Mouse (Mus musculus) mature B cell (primary cell): ENCODE measurements around the gene Gm28038.

ENCODE experiments used
- in situ Hi-C: fragments of 300-500 bp; cut with MboI; formaldehyde crosslinking; loops from 2 replicates; pipeline ENCODE4 v1.14.3; 2019

Gm28038 gene

DNA sequence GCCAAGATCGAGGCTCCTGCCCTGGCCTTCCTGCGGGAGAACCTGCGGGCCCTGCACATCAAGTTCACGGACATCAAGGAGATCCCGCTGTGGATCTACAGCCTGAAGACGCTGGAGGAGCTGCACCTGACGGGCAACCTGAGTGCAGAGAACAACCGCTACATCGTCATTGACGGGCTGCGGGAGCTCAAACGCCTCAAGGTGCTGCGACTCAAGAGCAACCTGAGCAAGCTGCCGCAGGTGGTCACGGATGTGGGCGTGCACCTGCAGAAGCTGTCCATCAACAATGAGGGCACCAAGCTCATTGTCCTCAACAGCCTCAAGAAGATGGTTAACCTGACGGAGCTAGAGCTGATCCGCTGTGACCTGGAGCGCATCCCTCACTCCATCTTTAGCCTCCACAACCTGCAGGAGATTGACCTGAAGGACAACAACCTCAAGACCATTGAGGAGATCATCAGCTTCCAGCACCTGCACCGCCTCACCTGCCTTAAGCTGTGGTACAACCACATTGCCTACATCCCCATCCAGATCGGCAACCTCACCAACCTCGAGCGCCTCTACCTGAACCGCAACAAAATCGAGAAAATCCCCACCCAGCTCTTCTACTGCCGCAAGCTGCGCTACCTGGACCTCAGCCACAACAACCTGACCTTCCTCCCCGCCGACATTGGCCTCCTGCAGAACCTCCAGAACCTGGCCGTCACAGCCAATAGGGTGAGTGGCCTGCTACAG is 24.1 kb upstream of the Gm28038 start:
- in situ Hi-C loops = no loop called here

- in situ Hi-C loops = no loop called here
Observed at GRCm38 (mm10) chr2:30257699-30258460, 23.0 kb upstream of the Gm28038 start.

- in situ Hi-C loops = no loop called here
Observed at GRCm38 (mm10) chr2:30258600-30258999, 22.2 kb upstream of the Gm28038 start.

- in situ Hi-C loops = no loop called here
Observed at GRCm38 (mm10) chr2:30259131-30260064, 21.4 kb upstream of the Gm28038 start.

GRCm38 (mm10) chr2:30261064-30261736 is 19.6 kb upstream of the Gm28038 start:
- in situ Hi-C loops = no loop called here

DNA sequence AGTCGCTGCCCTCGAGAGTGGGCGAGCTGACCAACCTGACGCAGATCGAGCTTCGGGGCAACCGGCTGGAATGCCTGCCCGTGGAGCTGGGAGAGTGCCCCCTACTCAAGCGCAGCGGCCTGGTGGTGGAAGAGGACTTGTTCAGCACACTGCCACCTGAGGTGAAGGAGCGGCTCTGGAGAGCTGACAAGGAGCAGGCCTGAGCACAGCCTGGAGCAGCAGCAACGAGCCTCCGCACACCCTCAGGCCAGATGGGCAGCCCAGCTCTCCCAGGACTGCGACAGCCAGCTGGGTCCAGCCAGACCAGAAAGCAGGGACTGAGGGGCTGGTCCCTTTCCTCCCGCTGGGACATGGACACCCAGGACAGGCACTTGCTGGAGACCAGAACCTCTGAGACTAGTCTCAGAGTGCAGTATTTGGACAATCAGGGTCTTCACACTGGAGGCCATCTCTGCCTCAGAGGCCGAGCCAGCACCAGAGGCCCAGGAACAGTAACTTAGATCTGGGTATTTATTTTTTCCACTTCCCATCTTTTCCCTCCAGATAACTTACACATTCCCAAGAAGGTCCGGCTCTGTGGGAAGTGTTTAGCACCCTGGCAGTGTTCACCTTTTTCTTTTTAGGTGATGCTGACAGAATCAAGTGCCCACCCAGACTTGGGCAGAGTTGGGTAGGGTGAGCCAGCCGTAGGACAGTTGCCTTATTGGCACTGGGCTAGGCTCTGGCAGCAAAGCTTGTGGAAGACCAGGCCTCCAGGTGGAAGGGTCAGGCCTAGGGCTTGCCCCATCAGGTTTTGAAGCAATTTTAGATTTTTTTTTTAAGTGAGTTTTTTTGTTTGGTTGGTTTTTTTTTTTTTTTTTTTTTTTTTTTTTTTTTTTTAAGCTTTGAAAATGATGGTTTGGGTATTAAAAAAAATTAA is 18.7 kb upstream of the Gm28038 start:
- in situ Hi-C loops = no loop called here

- in situ Hi-C loops = no loop called here
Observed at GRCm38 (mm10) chr2:30262840-30263441, 17.9 kb upstream of the Gm28038 start.

DNA sequence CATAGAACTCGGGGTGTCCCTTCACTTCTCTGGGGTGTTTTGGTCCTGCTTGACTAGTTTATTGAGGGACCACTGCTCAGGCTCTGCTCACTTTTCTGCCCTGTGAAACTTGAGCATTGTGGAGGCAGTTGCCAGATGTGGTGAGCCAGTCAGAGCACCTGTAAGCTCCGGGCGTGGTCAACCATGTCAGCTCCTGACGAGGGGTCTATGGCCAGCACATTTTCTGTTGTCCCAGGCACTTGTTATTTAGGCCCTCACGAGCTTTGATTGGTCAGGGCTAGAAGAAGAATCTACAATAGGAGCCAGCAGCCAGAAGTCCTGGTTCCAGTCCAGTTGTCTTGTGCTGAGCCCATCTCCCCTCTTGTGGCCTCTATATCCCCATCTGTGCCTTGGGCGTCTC is 17.0 kb upstream of the Gm28038 start:
- in situ Hi-C loops = no loop called here

DNA sequence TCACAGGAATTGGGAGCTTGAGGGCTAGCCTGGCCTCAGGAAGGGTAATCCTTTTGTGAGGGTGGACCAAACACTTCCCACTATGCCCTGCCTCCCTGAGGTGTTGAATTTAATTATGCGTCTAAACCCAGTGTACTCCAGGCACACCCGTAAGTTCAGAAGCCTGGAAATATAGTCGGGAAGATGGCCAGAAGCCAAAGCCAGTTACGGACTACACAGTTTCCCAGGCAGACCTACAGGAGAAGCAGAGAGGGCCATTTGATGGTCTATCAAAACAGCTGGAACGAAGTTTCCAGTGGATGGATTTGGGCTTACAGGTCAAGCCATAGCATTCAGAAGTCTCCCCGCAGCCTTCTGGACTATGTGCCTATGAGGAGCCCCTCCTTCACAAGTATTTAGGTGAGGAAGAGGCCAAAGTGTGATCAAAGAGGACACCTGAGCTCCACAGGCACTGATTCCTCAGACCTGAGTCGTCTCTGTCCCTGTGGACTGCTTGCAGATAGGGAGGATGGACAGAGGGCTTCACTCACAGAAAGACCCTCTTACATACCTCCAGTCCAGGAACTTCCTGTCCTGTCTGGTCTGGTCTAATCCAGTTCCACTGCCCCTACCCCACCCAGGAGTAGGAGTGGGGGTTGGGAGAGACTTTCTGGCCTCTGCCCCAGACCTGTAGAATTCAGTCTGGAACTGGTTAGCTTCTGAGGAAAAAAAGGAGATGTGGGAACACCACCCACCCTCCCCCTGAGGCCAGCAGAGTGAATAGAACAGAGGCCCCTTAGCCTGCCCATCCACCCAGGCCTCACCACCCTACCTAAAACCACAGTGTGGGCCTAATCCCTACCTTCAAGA is 15.9 kb upstream of the Gm28038 start:
- in situ Hi-C loops = no loop called here

GRCm38 (mm10) chr2:30265767-30266253 is 15.0 kb upstream of the Gm28038 start, which contains the start of gene Phyhd1:
Gene Phyhd1, plus strand, starts transcription at chr2:30266203.
- in situ Hi-C loops = no loop called here

DNA sequence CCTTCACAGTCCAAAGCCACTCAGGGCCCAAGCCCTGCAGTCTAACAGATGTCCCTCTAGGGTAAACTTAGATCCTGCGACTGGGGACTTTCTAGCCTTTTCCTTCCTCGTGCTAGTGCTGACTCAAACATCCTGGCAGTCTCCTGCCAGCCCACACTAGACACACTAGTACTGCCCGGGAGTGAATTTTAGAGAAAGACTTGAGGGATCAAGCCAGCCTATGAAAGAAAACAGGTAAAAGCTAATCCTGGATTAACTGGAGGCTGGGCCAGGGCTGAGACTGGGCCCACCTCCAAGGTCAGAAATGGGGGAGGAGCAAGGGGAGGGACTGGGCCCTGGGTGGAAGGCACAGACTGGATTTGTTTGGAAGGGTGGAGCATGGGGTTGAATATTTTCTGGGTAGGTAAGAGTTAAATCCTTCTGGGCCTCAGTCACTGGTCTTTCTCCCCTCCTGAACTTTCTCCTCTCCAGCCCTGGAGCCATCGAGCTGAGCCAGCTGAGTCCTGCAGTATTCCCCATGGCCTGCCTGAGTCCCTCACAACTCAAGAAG is 14.4 kb upstream of the Gm28038 start:
- in situ Hi-C loops = no loop called here

DNA sequence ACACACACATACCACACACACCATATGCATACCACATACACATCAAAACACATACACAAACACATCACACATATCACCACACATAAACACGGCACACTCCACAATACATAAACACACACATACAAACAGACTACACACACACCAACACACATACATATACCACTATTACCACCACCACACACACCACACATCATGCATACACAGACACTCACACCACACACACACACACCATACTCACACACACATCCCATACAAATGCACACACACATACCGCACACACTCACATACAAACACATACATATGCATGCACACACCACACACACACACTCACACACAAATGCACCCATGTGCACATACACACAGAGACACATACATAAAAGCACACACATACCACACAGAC is 13.4 kb upstream of the Gm28038 start:
- in situ Hi-C loops = no loop called here

GRCm38 (mm10) chr2:30268371-30268770 is 12.5 kb upstream of the Gm28038 start:
- in situ Hi-C loops = no loop called here

GRCm38 (mm10) chr2:30269241-30269990 is 11.4 kb upstream of the Gm28038 start:
- in situ Hi-C loops = no loop called here

- in situ Hi-C loops = no loop called here
Observed at GRCm38 (mm10) chr2:30270134-30270533, 10.7 kb upstream of the Gm28038 start.

GRCm38 (mm10) chr2:30281651-30282050 is 808 bp downstream of the Gm28038 start:
- in situ Hi-C loops = no loop called here

DNA sequence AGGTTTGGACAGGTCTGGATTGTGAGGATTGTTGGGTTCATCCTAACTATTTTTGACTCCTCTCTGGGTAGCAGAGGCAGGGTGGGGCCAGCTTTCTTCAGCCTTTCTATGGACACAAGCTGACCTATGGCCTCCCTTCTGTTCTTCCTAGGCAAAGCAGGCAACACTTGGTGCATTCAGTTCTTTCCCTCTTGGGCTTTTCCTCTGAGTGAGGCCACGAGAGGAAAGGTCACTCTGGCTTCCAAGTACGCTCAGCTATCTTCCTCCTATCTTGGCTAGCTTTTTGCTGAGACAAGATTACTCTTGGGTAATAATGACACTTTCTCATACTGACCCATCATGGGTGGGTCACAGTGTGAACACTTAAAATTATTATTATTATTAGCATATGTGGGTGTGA is 2.4 kb downstream of the Gm28038 start:
- in situ Hi-C loops = no loop called here

DNA sequence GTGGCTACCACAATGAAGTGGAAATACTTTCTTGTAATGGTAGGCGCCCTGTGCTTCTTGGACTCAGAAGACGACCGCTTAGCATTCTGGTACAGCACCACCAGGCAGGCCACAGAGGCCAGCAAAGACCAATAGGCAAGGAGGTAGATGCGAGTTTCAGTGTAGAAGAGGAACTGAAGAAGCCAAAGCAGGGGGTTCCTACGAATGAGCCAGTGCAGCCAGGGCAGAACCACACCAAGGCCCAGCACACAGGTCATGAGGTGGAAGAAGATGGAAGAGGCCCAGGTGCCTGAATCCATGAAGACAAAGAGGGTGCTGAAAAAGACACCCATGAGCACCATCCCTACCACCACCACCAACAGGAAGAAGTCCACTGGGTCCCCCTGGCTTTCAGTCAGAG is 4.2 kb downstream of the Gm28038 start:
- in situ Hi-C loops = no loop called here
